Mouse (Mus musculus): Measurements from ENCODE around the gene Smco3.

DNA sequence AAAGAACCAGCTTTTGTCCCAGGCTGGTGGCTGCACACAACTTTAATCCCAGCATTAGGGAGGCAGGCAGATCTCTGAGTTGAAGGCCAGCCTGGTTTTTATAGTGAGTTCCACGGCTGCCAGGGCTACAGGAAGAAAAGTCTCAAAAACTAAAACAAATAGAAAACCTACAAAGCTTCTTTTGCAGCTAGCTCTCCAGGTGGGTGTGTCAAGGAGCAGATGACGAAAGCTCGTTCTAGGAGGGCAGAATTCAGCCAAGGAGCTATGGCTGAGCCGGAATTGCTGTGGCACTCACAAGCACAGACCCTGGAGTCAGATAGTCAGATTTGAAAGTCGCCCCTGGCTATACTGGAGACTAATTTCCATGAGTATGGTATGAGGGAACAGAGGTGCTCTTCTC is 28.4 kb downstream of the Smco3 start:
- no peak for TF ChIP-seq CTCF (IDR thresholded peaks at IDR 0.05; ENCODE audit: low read depth, low read length)
- no peak for TF ChIP-seq POLR2A (IDR thresholded peaks at IDR 0.05; ENCODE audit: insufficient read depth, low read length)
- no peak for TF ChIP-seq EP300 (IDR thresholded peaks at IDR 0.05; ENCODE audit: insufficient read depth, low read depth, low read length)
